Mouse (Mus musculus) kidney, embryonic 15.5 days (tissue): ENCODE data around the gene Def6. TPM values are rescaled to one million over a fixed set of nuclear protein-coding genes. Genes with fewer than 3 reads are reported as not detected.

Experiments used
- ATAC-seq: fragments of 200-750 bp; cut with Nextera tagmentation; replicated peaks from 2 replicates; pipeline ENCODE4 v1.8.0; 2017; ENCODE audit warnings: moderate TSS enrichment; ENCODE audit not compliant: low FRiP score
- H3K27ac ChIP-seq: fragments of 300-500 bp; sonication (generic); 2 replicates; pipeline ENCODE4 v1.5.1; 2015; ENCODE audit warnings: mild to moderate bottlenecking, inconsistent platforms
- H3K27me3 ChIP-seq: fragments of 300-500 bp; sonication (generic); 2 replicates; pipeline ENCODE4 v1.6.1; 2015; ENCODE audit warnings: inconsistent platforms
- H3K36me3 ChIP-seq: fragments of 300-500 bp; sonication (generic); 2 replicates; pipeline ENCODE4 v1.6.1; 2015; ENCODE audit warnings: inconsistent platforms
- H3K4me1 ChIP-seq: fragments of 300-500 bp; sonication (generic); 2 replicates; pipeline ENCODE4 v1.6.1; 2015; ENCODE audit warnings: inconsistent platforms
- H3K4me2 ChIP-seq: fragments of 300-500 bp; sonication (generic); 2 replicates; pipeline ENCODE4 v1.6.1; 2015; ENCODE audit warnings: moderate library complexity, mild to moderate bottlenecking, inconsistent platforms
- H3K4me3 ChIP-seq: fragments of 300-500 bp; sonication (generic); replicated peaks from 2 replicates; pipeline ENCODE4 v1.5.1; 2015; ENCODE audit warnings: mild to moderate bottlenecking, inconsistent platforms
- H3K9ac ChIP-seq: fragments of 300-500 bp; sonication (generic); 2 replicates; pipeline ENCODE4 v1.6.1; 2015; ENCODE audit warnings: mild to moderate bottlenecking, inconsistent platforms
- H3K9me3 ChIP-seq: fragments of 300-500 bp; sonication (generic); replicated peaks from 2 replicates; pipeline ENCODE4 v1.6.1; 2016; ENCODE audit warnings: inconsistent platforms
- WGBS: fragments of 180-500 bp; shearing (Covaris S2); methylation state at CpG from one replicate; pipeline ENCODE4 v1.1.7; 2015; ENCODE audit warnings: mixed read lengths; 5-methylcytosine and 5-hydroxymethylcytosine counted together
- polyA plus RNA-seq: library from polyadenylated mRNA; unstranded; fragments of >200 nt; fragmentation: Nextera tagmentation; extraction: Ambion mirVana; gene quantifications from 2 replicates; pipeline ENCODE4 v1.2.1, GENCODE M21; 2015

Gene Def6
- polyA plus RNA-seq, 1 experiment from 2014 or later, result 7.5 TPM

DNA sequence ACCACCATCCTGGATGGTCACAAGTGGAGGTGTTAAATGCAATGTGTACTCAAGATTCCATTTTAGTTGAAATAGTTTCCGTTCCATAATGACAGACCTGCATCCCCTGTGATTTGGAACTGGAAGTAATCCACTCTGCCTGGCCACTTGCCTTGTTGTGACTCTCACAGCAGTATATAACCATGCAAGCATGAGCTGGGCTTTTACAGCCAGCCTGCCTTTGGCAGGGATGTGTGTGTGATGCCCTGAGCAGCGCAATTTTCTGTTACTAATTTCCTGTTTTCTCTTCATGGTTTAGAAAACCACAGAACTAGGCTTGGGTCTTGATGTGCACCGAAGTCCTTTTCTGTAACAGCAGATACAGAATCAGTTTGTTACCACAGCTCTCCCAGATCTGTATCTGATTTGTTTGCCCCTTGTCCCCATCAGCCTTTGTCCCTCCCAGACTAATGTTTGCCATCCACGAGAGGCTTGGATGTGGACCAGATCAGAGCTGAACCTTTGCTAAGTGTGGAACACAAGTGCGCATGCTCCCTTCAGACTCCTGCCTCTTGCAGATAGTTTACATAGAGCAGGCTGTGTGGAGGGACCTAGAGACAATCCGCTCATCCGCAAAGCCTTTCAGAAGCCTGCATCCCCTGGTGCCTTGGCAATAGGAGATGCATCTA, 22.5 kb upstream of the Def6 start:
- Histone ChIP-seq H3K36me3 (peaks cover 25% of the 10 kb centered on the region), H3K9ac (no peak overlapping the region), H3K9me3 (no peaks in the 10 kb centered on the region), H3K4me3 (no peak overlapping the region), H3K4me1 (peaks cover 14% of the 10 kb centered on the region), H3K4me2 (no peak overlapping the region), H3K27me3 (no peaks in the 10 kb centered on the region), H3K27ac (no peak overlapping the region)
- ATAC-seq, result no peak
- 85% methylated on average over 7 of the region's 7 CpGs for WGBS

DNA sequence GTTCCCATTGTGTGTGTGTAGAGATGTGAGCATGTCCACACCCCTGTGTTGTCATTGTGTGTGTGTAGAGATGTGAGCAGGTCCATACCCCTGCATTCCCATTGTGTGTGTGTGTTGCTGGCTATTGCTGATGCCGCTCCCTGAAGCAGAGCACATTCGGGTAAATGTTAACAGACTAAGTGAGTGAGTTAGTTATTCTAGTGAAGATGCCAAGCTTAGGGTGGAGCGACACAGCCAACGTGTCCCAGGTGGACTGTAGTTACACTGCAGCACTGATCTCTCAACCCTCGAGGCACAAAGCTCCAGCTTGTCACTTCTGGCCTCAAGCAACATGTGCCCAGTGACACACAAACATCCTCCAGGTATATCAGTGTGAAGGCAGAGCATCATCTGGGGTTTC, 19.3 kb upstream of the Def6 start:
- no peaks in the 10 kb centered on the region for H3K27me3 ChIP-seq
- H3K4me2 ChIP-seq, result no peak overlapping the region
- H3K36me3 ChIP-seq, result peaks cover 48% of the 10 kb centered on the region
- no peak overlapping the region for H3K27ac ChIP-seq
- H3K9ac ChIP-seq, result no peak overlapping the region
- H3K4me3 ChIP-seq, result no peak overlapping the region
- H3K4me1 ChIP-seq, result no peaks in the 10 kb centered on the region
- WGBS, result 82% methylated on average over 5 of the region's 5 CpGs
- no peaks in the 10 kb centered on the region for H3K9me3 ChIP-seq
- ATAC-seq, result no peak

GRCm38 (mm10) chr17:28192754-28193153, 14.8 kb upstream of the Def6 start:
- Histone ChIP-seq H3K27ac (no peak overlapping the region), H3K9ac (no peak overlapping the region), H3K9me3 (no peaks in the 10 kb centered on the region), H3K4me1 (peaks cover 6% of the 10 kb centered on the region; the same call in 1 of the 2 replicates), H3K36me3 (peaks cover 81% of the 10 kb centered on the region), H3K27me3 (no peaks in the 10 kb centered on the region), H3K4me2 (no peak overlapping the region), H3K4me3 (no peak overlapping the region)
- WGBS, result 54% methylated on average over 1 of the region's 1 CpGs
- no peak for ATAC-seq

DNA sequence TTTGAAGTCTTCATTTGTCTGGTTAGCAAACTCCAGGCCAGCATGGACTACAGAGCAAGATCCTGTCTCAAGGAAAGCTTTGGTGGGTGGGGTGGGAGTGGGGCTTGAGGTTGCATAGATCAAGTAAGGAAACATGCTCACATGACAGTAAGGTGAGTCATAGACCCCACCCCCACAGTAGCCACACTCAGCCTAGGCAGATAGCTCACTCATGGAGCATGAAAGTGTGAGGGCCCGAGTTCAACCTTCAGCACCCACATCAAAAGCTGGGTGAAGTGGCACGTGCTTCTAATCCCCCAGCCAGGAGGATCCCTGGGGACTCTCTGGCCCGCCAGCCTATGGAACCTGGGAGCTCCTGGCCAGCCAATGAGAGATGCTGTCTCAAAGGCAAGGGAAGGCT, 14.0 kb upstream of the Def6 start:
- no peak for ATAC-seq
- no peak overlapping the region for H3K27ac ChIP-seq
- H3K36me3 ChIP-seq, result peaks cover 85% of the 10 kb centered on the region
- H3K27me3 ChIP-seq, result no peaks in the 10 kb centered on the region
- peaks cover 8% of the 10 kb centered on the region; the same call in 1 of the 2 replicates for H3K4me1 ChIP-seq
- WGBS, result 84% methylated on average over 3 of the region's 3 CpGs
- H3K4me2 ChIP-seq, result no peak overlapping the region
- no peaks in the 10 kb centered on the region for H3K9me3 ChIP-seq
- no peak overlapping the region for H3K4me3 ChIP-seq
- H3K9ac ChIP-seq, result no peak overlapping the region

- H3K27me3 ChIP-seq, result no peaks in the 10 kb centered on the region
- H3K27ac ChIP-seq, result no peak overlapping the region
- peaks cover 8% of the 10 kb centered on the region; the same call in 1 of the 2 replicates for H3K4me1 ChIP-seq
- H3K9me3 ChIP-seq, result no peaks in the 10 kb centered on the region
- H3K36me3 ChIP-seq, result peaks cover 92% of the 10 kb centered on the region
- no peak overlapping the region for H3K4me2 ChIP-seq
- ATAC-seq, result no peak
- no peak overlapping the region for H3K9ac ChIP-seq
- H3K4me3 ChIP-seq, result no peak overlapping the region
- 96% methylated on average over 10 of the region's 10 CpGs for WGBS
Observed at GRCm38 (mm10) chr17:28195033-28195432, 12.5 kb upstream of the Def6 start.

DNA sequence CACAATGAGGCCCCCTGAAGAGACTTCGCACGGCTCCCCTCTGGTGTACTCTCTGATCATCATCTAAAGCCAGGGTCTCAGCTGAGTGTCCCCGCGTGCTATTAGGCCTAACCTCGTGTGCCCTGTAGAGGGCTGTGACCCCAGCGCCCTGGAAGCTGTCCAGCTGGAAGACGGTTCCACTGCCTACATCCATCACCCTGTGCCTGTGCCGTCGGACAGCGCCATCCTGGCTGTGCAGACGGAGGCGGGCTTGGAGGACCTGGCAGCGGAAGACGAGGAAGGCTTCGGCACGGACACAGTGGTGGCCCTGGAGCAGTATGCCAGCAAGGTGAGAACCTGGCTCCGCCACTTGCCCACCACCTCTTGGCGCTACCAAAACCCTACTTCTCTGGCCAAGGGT, 9.9 kb upstream of the Def6 start:
- Histone ChIP-seq H3K27me3 (no peaks in the 10 kb centered on the region), H3K4me2 (no peak overlapping the region), H3K27ac (0 out of 2 replicates have a peak overlapping the region, but pooled peaks have one; percentile 24), H3K36me3 (peaks cover 94% of the 10 kb centered on the region), H3K4me3 (no peak overlapping the region), H3K4me1 (peaks cover 8% of the 10 kb centered on the region; the same call in 1 of the 2 replicates), H3K9me3 (no peaks in the 10 kb centered on the region), H3K9ac (no peak overlapping the region)
- ATAC-seq, result no peak; the same call in 1 of the 2 replicates
- 57% methylated on average over 18 of the region's 18 CpGs for WGBS

- no peaks in the 10 kb centered on the region for H3K9me3 ChIP-seq
- H3K27ac ChIP-seq, result no peak overlapping the region
- ATAC-seq, result no peak
- H3K9ac ChIP-seq, result no peak overlapping the region
- 81% methylated on average over 14 of the region's 14 CpGs for WGBS
- no peak overlapping the region for H3K4me3 ChIP-seq
- H3K4me1 ChIP-seq, result peaks cover 14% of the 10 kb centered on the region
- peaks cover 82% of the 10 kb centered on the region for H3K36me3 ChIP-seq
- no peak overlapping the region for H3K4me2 ChIP-seq
- H3K27me3 ChIP-seq, result no peaks in the 10 kb centered on the region
Observed at GRCm38 (mm10) chr17:28201982-28202381, 5.6 kb upstream of the Def6 start.

GRCm38 (mm10) chr17:28204052-28204720, 3.4 kb upstream of the Def6 start:
- H3K27ac ChIP-seq, result no peak overlapping the region
- ATAC-seq, result no peak
- H3K27me3 ChIP-seq, result no peaks in the 10 kb centered on the region
- no peaks in the 10 kb centered on the region for H3K9me3 ChIP-seq
- H3K9ac ChIP-seq, result no peak overlapping the region
- H3K4me2 ChIP-seq, result no peak overlapping the region
- 41% methylated on average over 14 of the region's 14 CpGs for WGBS
- no peak overlapping the region for H3K4me3 ChIP-seq
- H3K4me1 ChIP-seq, result peaks cover 26% of the 10 kb centered on the region
- peaks cover 61% of the 10 kb centered on the region for H3K36me3 ChIP-seq

- Histone ChIP-seq H3K36me3 (peaks cover 50% of the 10 kb centered on the region), H3K9ac (no peak overlapping the region), H3K4me3 (no peak overlapping the region), H3K4me2 (no peak overlapping the region), H3K9me3 (no peaks in the 10 kb centered on the region), H3K27ac (no peak overlapping the region), H3K27me3 (no peaks in the 10 kb centered on the region), H3K4me1 (peaks cover 32% of the 10 kb centered on the region)
- WGBS, result 84% methylated on average over 8 of the region's 8 CpGs
- ATAC-seq, result no peak
Observed at GRCm38 (mm10) chr17:28205443-28205842, 2.1 kb upstream of the Def6 start.

DNA sequence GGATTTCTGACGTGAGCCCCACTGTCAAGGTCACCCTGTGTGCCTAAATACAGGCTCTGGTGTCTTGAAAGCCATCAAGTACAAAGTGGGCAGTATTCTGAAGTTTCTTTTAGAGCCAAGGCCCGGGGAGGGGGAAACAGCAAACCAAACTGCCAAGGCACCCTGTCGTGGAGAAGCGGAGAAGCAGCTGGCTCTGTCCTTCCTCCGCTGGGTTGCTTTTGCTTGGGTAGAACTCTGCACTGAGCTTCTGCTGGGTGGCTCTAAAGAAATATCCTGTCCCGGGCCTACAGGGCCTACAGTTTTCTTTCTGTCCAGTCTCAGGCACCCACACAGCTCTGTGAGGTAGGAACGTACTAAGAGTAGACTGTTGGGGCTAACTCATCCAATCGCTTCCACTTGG, 486 bp upstream of the Def6 start:
- Histone ChIP-seq H3K27ac (peak overlapping the region; percentile 81), H3K9ac (0 out of 2 replicates have a peak overlapping the region, but pooled peaks have one; percentile 8), H3K4me3 (no peak overlapping the region), H3K4me1 (peaks cover 32% of the 10 kb centered on the region), H3K4me2 (no peak overlapping the region), H3K9me3 (no peaks in the 10 kb centered on the region), H3K27me3 (no peaks in the 10 kb centered on the region), H3K36me3 (peaks cover 33% of the 10 kb centered on the region)
- WGBS, result 68% methylated on average over 8 of the region's 8 CpGs
- no peak; the same call in 1 of the 2 replicates for ATAC-seq

DNA sequence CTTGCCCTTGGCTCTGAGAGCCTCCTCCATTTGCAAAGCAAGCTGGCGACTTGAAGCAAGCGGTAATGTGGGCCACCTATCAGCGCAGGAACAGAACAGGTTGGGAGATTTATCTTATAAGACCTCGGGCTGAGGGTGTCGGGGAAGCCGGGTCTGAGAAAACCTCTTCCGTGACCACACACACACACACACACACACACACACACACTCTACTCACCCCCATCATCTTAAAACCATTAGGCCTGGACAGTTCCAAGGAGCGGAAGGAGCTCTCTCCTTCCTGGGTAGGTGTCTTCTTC, 685 bp downstream of the Def6 start:
- H3K4me2 ChIP-seq, result peak overlapping the region; percentile 61
- no peaks in the 10 kb centered on the region for H3K27me3 ChIP-seq

DNA sequence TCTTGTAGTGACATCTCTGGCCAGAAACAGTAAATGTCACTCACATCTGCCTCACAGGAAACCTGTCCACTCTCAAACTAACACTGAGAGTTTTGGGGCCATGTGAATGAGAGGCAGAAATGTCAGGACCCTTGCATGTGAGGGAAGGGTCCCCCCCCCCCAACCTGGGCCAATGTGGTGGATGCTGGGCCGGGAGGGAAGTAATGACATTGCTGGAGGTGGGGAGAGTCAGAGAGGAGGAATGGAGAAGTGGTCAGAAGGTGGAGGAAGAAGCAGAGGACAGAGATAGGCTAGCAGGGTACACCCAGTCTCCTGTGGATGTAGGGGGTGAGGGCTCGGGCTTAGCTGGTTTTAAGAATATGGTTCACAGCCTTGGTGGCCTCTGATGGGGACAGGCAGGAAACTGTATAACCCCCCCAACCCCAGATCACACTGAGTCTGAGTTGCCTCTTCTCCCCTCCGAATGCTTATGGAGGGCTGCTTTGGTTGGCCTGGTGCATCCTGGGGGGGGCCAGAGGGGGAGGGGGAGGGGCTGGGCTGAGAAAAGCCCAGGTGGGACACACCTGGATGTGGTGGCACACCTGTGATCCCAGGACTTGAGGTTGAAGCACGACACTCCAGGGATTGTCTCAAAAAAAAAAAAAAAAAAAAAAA, 2.0 kb downstream of the Def6 start:
- H3K27ac ChIP-seq, result no peak overlapping the region
- WGBS, result 66% methylated on average over 4 of the region's 4 CpGs
- ATAC-seq, result no peak

More for the DNA sequence above, 685 bp downstream of the Def6 start:
- Histone ChIP-seq H3K4me1 (peaks cover 32% of the 10 kb centered on the region), H3K27ac (peak overlapping the region; percentile 81; the same call in 1 of the 2 replicates), H3K36me3 (peaks cover 21% of the 10 kb centered on the region), H3K4me3 (peak overlapping the region; percentile 30), H3K9me3 (no peaks in the 10 kb centered on the region), H3K9ac (0 out of 2 replicates have a peak overlapping the region, but pooled peaks have one; percentile 40)
- 72% methylated on average over 8 of the region's 8 CpGs for WGBS
- ATAC-seq, result no peak

More for the DNA sequence above, 2.0 kb downstream of the Def6 start:
- Histone ChIP-seq H3K4me1 (peaks cover 32% of the 10 kb centered on the region), H3K36me3 (peaks cover 8% of the 10 kb centered on the region), H3K27me3 (no peaks in the 10 kb centered on the region), H3K9me3 (no peaks in the 10 kb centered on the region), H3K9ac (no peak overlapping the region), H3K4me2 (no peak overlapping the region), H3K4me3 (no peak overlapping the region)
